In genomic region chr5:24724270-24724634, GRCm38 (mm10) we compare ENCODE assay signal across 13 mouse cellular contexts. TPM values are rescaled to one million over a fixed set of nuclear protein-coding genes. Genes with fewer than 3 reads are reported as not detected.
A peak's percentile ranks its signal among the peaks of the same experiment; 100 is the strongest.
DNase-seq lines count a peak whose midpoint lies in the region; ATAC-seq and TF ChIP-seq lines count a peak whose summit lies in the region.
"Had no signal": no experiment of that assay in that cellular context is flagged by ENCODE, and none has a peak within 500 bp of the region (broad histone marks: within the 10 kb centered on the region; RNA-seq: fewer than 3 reads in every experiment).

No protein-coding gene starts in this region.

- H3K27me3 ChIP-seq in forebrain, embryonic 10.5 days (ENCODE audit: poor library complexity, severe bottlenecking), result peaks cover 11% of the 10 kb centered on the region
- peaks cover 1% of the 10 kb centered on the region; the same call in 1 of the 2 replicates for H3K27me3 ChIP-seq in forebrain, embryonic 11.5 days (ENCODE audit: control insufficient read depth, insufficient read depth, low read length)
- no peaks in the 10 kb centered on the region for H3K27me3 ChIP-seq in kidney, embryonic 14.5 days (ENCODE audit: control insufficient read depth, insufficient read depth, low read length)
- no peaks in the 10 kb centered on the region for H3K27me3 ChIP-seq in embryonic facial prominence, embryonic 11.5 days (ENCODE audit: control insufficient read depth, insufficient read depth, low read length)
- H3K27me3 ChIP-seq in limb, embryonic 13.5 days, result no peaks in the 10 kb centered on the region

- no peak for ATAC-seq in forebrain, embryonic 11.5 days (replicated peaks; ENCODE audit: low FRiP score)
- no peak for ATAC-seq in kidney, embryonic 14.5 days (ENCODE audit: low FRiP score, low TSS enrichment)
- ATAC-seq in embryonic facial prominence, embryonic 11.5 days (replicated peaks; ENCODE audit: insufficient number of reproducible peaks, low FRiP score, low TSS enrichment, low read depth), result no peak
- no peak for ATAC-seq in limb, embryonic 13.5 days (ENCODE audit: low FRiP score, low read depth)

- peaks cover 36% of the 10 kb centered on the region for H3K36me3 ChIP-seq in forebrain, embryonic 10.5 days (replicated peaks)
- H3K36me3 ChIP-seq in forebrain, embryonic 11.5 days (ENCODE audit: control insufficient read depth, insufficient read depth, low read length), result no peaks in the 10 kb centered on the region
- H3K36me3 ChIP-seq in kidney, embryonic 14.5 days (ENCODE audit: control insufficient read depth, insufficient read depth, low read length), result peaks cover 14% of the 10 kb centered on the region; the same call in 1 of the 2 replicates
- H3K36me3 ChIP-seq in embryonic facial prominence, embryonic 11.5 days (replicated peaks; ENCODE audit: control insufficient read depth, insufficient read depth, low read depth, low read length), result peaks cover 7% of the 10 kb centered on the region
- peaks cover 32% of the 10 kb centered on the region for H3K36me3 ChIP-seq in limb, embryonic 13.5 days

- H3K4me3 ChIP-seq in forebrain, embryonic 10.5 days, result no peak overlapping the region
- no peak overlapping the region for H3K4me3 ChIP-seq in forebrain, embryonic 11.5 days (ENCODE audit: low read depth, low read length)
- H3K4me3 ChIP-seq in kidney, embryonic 14.5 days (ENCODE audit: low read length), result no peak overlapping the region
- no peak overlapping the region for H3K4me3 ChIP-seq in embryonic facial prominence, embryonic 11.5 days (ENCODE audit: low read depth, low read length)
- H3K4me3 ChIP-seq in limb, embryonic 13.5 days, result no peak overlapping the region
- H3K4me3 ChIP-seq in left cerebral cortex, adult 2 months, result no peak overlapping the region

- 88% methylated on average over 5 of the region's 5 CpGs for WGBS in forebrain, embryonic 10.5 days
- WGBS in forebrain, embryonic 11.5 days, result 89% methylated on average over 5 of the region's 5 CpGs
- WGBS in kidney, embryonic 14.5 days, result 80% methylated on average over 5 of the region's 5 CpGs
- WGBS in embryonic facial prominence, embryonic 11.5 days, result 88% methylated on average over 5 of the region's 5 CpGs
- 88% methylated on average over 5 of the region's 5 CpGs for WGBS in limb, embryonic 13.5 days

- H3K9ac ChIP-seq in forebrain, embryonic 11.5 days (ENCODE audit: low read length), result no peak overlapping the region
- no peak overlapping the region; the same call in 1 of the 2 replicates for H3K9ac ChIP-seq in kidney, embryonic 14.5 days (ENCODE audit: low read depth, low read length)
- H3K9ac ChIP-seq in embryonic facial prominence, embryonic 11.5 days (replicated peaks; ENCODE audit: low read length), result no peak overlapping the region; the same call in 1 of the 2 replicates
- H3K9ac ChIP-seq in limb, embryonic 13.5 days, result peak overlapping the region; percentile 57; the same call in 1 of the 2 replicates

- H3K4me1 ChIP-seq in forebrain, embryonic 10.5 days, result peaks cover 22% of the 10 kb centered on the region
- H3K4me1 ChIP-seq in forebrain, embryonic 11.5 days (replicated peaks; ENCODE audit: control insufficient read depth, insufficient read depth, low read length), result 0 out of 2 replicates have a peak, but pooled peaks cover 2% of the 10 kb centered on the region
- 0 out of 2 replicates have a peak, but pooled peaks cover 5% of the 10 kb centered on the region for H3K4me1 ChIP-seq in kidney, embryonic 14.5 days (ENCODE audit: control insufficient read depth, insufficient read depth, low read length)
- peaks cover 3% of the 10 kb centered on the region for H3K4me1 ChIP-seq in embryonic facial prominence, embryonic 11.5 days (ENCODE audit: control insufficient read depth, insufficient read depth, low read length)
- peaks cover 35% of the 10 kb centered on the region for H3K4me1 ChIP-seq in limb, embryonic 13.5 days

- no peak overlapping the region for H3K4me2 ChIP-seq in forebrain, embryonic 11.5 days (ENCODE audit: low read depth, low read length, severe bottlenecking)
- H3K4me2 ChIP-seq in kidney, embryonic 14.5 days (replicated peaks; ENCODE audit: low read depth, low read length), result no peak overlapping the region
- no peak overlapping the region for H3K4me2 ChIP-seq in embryonic facial prominence, embryonic 11.5 days (ENCODE audit: low read depth, low read length)
- H3K4me2 ChIP-seq in limb, embryonic 13.5 days (replicated peaks), result no peak overlapping the region

- intact Hi-C loops in left cerebral cortex, adult 2 months (cut with DNase I), result no loop called here

- no peak for TF ChIP-seq CTCF in left cerebral cortex, adult 2 months (IDR thresholded peaks at IDR 0.05)

- no peaks in the 10 kb centered on the region for H3K9me3 ChIP-seq in forebrain, embryonic 10.5 days
- H3K9me3 ChIP-seq in forebrain, embryonic 11.5 days (ENCODE audit: control insufficient read depth, low read length), result no peaks in the 10 kb centered on the region
- H3K9me3 ChIP-seq in kidney, embryonic 14.5 days (ENCODE audit: control insufficient read depth, low read length), result no peaks in the 10 kb centered on the region
- no peaks in the 10 kb centered on the region for H3K9me3 ChIP-seq in embryonic facial prominence, embryonic 11.5 days (replicated peaks; ENCODE audit: control insufficient read depth, low read length)
- H3K9me3 ChIP-seq in limb, embryonic 13.5 days, result no peaks in the 10 kb centered on the region

- peak overlapping the region; percentile 42 for H3K27ac ChIP-seq in forebrain, embryonic 10.5 days
- no peak overlapping the region for H3K27ac ChIP-seq in forebrain, embryonic 11.5 days (ENCODE audit: low read depth, low read length)
- H3K27ac ChIP-seq in kidney, embryonic 14.5 days (ENCODE audit: low read depth, low read length), result peak overlapping the region; percentile 74
- H3K27ac ChIP-seq in embryonic facial prominence, embryonic 11.5 days (replicated peaks; ENCODE audit: low read depth, low read length), result 0 out of 2 replicates have a peak overlapping the region, but pooled peaks have one; percentile 2
- peak overlapping the region; percentile 73 for H3K27ac ChIP-seq in limb, embryonic 13.5 days
- H3K27ac ChIP-seq in left cerebral cortex, adult 2 months, result no peak overlapping the region

- no peak for DNase-seq in forebrain, embryonic 10.5 days (ENCODE audit: extremely low spot score, low spot score)
- DNase-seq in forebrain, embryonic 11.5 days (ENCODE audit: low spot score), result no peak
- no peak for DNase-seq in kidney, postnatal 36 days
- no peak for DNase-seq in embryonic facial prominence, embryonic 11.5 days (ENCODE audit: low spot score)
- DNase-seq in cerebellum, postnatal 14 days, result no peak
- no peak for DNase-seq in left cerebral cortex, adult 2 months (ENCODE audit: extremely low spot score in 1 of 2, low spot score in 2 of 2)
- DNase-seq: adrenal gland, adult 8-10 months; cerebellum, adult 11 months; kidney, adult 9 months; left cerebral cortex, postnatal 4 days had no signal

RNA-seq across cellular contexts. Expression of gene Wdr86, which starts 6.3 kb away (rescaled TPM):
- polyA plus RNA-seq in forebrain, embryonic 10.5 days (2016; fragmentation: Nextera tagmentation; extraction: Ambion mirVana), result 22.5 and 24.5 TPM in 2 replicates
- 13.6 and 16.1 TPM in 2 replicates for polyA plus RNA-seq in forebrain, embryonic 11.5 days (2014; fragmentation: Nextera tagmentation; extraction: Ambion mirVana)
- 36.1 and 37.0 TPM in 2 replicates for polyA plus RNA-seq in kidney, embryonic 14.5 days (2014; fragmentation: Nextera tagmentation; extraction: Ambion mirVana)
- 53.8 and 57.5 TPM in 2 replicates for polyA plus RNA-seq in embryonic facial prominence, embryonic 11.5 days (2014; fragmentation: Nextera tagmentation; extraction: Ambion mirVana)
- 38.3 and 39.6 TPM in 2 replicates for polyA plus RNA-seq in limb, embryonic 13.5 days (2015; fragmentation: Nextera tagmentation; extraction: Ambion mirVana)
- under 1 TPM; 0.37 to 0.86 TPM for total RNA-seq in left cerebral cortex, adult 2 months (2021)
- total RNA-seq: gastrocnemius, adult 18-20 months had no signal

RNA-seq across cellular contexts. Expression of gene Crygn, which starts 33.6 kb away (rescaled TPM):
- polyA plus RNA-seq in forebrain, embryonic 10.5 days (2016; fragmentation: Nextera tagmentation; extraction: Ambion mirVana), result 0.72 and 0.81 TPM in 2 replicates
- not detected in 2 replicates for polyA plus RNA-seq in forebrain, embryonic 11.5 days (2014; fragmentation: Nextera tagmentation; extraction: Ambion mirVana)
- polyA plus RNA-seq in kidney, embryonic 14.5 days (2014; fragmentation: Nextera tagmentation; extraction: Ambion mirVana), result 1.7 and 2.6 TPM in 2 replicates
- 3.3 TPM in 1 of 2 replicates, not detected in the other for polyA plus RNA-seq in embryonic facial prominence, embryonic 11.5 days (2014; fragmentation: Nextera tagmentation; extraction: Ambion mirVana)
- polyA plus RNA-seq in limb, embryonic 13.5 days (2015; fragmentation: Nextera tagmentation; extraction: Ambion mirVana), result 1.8 and 3.8 TPM in 2 replicates
- 1 to 10 TPM in 1 of 2 experiments, not detected in 1; 2.0 TPM for total RNA-seq in left cerebral cortex, adult 2 months (2021)
- total RNA-seq: gastrocnemius, adult 18-20 months had no signal

RNA-seq across cellular contexts. Expression of gene Nub1, which starts 38.9 kb away (rescaled TPM):
- 26.1 and 27.0 TPM in 2 replicates for polyA plus RNA-seq in forebrain, embryonic 10.5 days (2016; fragmentation: Nextera tagmentation; extraction: Ambion mirVana)
- 33.9 and 34.0 TPM in 2 replicates for polyA plus RNA-seq in forebrain, embryonic 11.5 days (2014; fragmentation: Nextera tagmentation; extraction: Ambion mirVana)
- 33.9 and 45.0 TPM in 2 replicates for polyA plus RNA-seq in kidney, embryonic 14.5 days (2014; fragmentation: Nextera tagmentation; extraction: Ambion mirVana)
- polyA plus RNA-seq in embryonic facial prominence, embryonic 11.5 days (2014; fragmentation: Nextera tagmentation; extraction: Ambion mirVana), result 37.3 and 38.6 TPM in 2 replicates
- 30.8 and 34.3 TPM in 2 replicates for polyA plus RNA-seq in limb, embryonic 13.5 days (2015; fragmentation: Nextera tagmentation; extraction: Ambion mirVana)
- total RNA-seq in left cerebral cortex, adult 2 months (2021), result 10 to 100 TPM; 74.2 to 77.3 TPM

Comparison
In these comparisons a context has a peak if more than half of its experiments do, and no peak if none do; other contexts are left out.
1. H3K27ac ChIP-seq: peak in forebrain, embryonic 10.5 days (single experiment), kidney, embryonic 14.5 days (single experiment), embryonic facial prominence, embryonic 11.5 days (single experiment) and limb, embryonic 13.5 days (single experiment); none in forebrain, embryonic 11.5 days (single experiment) and left cerebral cortex, adult 2 months (single experiment).